Mouse (Mus musculus) kidney, adult 2 months (tissue): ENCODE data around the gene Mybbp1a.

Experiments used
- CTCF ChIP-seq: fragments of 200-500 bp; conservative IDR thresholded peaks from 2 replicates; pipeline ENCODE4 v1.5.1; 2011; ENCODE audit warnings: low read depth, mild to moderate bottlenecking, control low read depth, low read length, moderate library complexity, mixed read lengths; ENCODE audit not compliant: insufficient read depth, insufficient read length
- POLR2A ChIP-seq: fragments of 200-500 bp; IDR thresholded peaks from one replicate; pipeline ENCODE4 v1.6.1; 2011; ENCODE audit warnings: low read depth, low read length, control low read depth

GRCm38 (mm10) chr11:72413016-72413415 lies 28.1 kb upstream of the Mybbp1a start:
- TF ChIP-seq CTCF (no peak), POLR2A (no peak)
